Mouse (Mus musculus) testis, adult 2 months (tissue): ENCODE measurements at regions not wholly inside any gene's neighbourhood (a gene's known extent, or its start where the extent isn't known, plus 50 kb on each side); places are given as distances from the start of the nearest gene placed in this dataset.

Experiments used
- CTCF ChIP-seq: fragments of 200-500 bp; IDR thresholded peaks from 2 replicates; pipeline ENCODE4 v1.5.1; 2012; ENCODE audit warnings: low read depth, mild to moderate bottlenecking, inconsistent platforms, low read length, moderate library complexity; ENCODE audit not compliant: control insufficient read depth, insufficient read depth, insufficient replicate concordance
- POLR2A ChIP-seq: fragments of 200-500 bp; IDR thresholded peaks from 2 replicates; pipeline ENCODE4 v1.6.1; 2012; ENCODE audit warnings: low read depth, mild to moderate bottlenecking, inconsistent platforms, low read length, moderate library complexity; ENCODE audit not compliant: control insufficient read depth

DNA sequence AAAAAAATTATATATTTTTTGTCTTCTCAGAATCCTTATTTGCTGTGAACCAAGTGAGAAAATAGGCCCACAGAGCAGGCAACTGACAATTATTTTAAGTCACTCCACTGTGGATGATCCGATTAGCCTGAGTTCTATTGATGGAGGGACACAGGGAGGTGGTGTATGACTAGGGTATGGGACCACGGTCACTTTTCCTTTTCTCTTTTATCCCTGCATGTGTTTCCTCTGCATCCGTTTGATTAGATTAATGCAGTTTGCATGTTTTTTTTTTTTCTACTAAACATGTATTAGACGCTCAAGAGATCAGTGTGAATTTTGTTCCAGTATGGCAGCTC, 65.4 kb upstream of the Creb5 start:
- TF ChIP-seq CTCF (no peak), POLR2A (no peak)
